Comparison of ENCODE assay signal across 19 mouse cellular contexts in genomic region chr10:60200996-60201395, GRCm38 (mm10). TPM values are rescaled to one million over a fixed set of nuclear protein-coding genes. Genes with fewer than 3 reads are reported as not detected.
DNase-seq lines count a peak whose midpoint lies in the region; TF ChIP-seq lines count a peak whose summit lies in the region.
"Had no signal": no experiment of that assay in that cellular context is flagged by ENCODE, and none has a peak within 500 bp of the region (broad histone marks: within the 10 kb centered on the region; RNA-seq: fewer than 3 reads in every experiment).

No protein-coding gene starts in this region.

- TF ChIP-seq POLR2A in heart, adult 2 months (IDR thresholded peaks at IDR 0.05; ENCODE audit: insufficient read depth, low read depth, low read length), result no peak
- TF ChIP-seq POLR2A in cerebellum, adult 2 months (IDR thresholded peaks at IDR 0.05; ENCODE audit: borderline replicate concordance, insufficient read depth, low read length), result no peak

- no peaks in the 10 kb centered on the region for H3K9me3 ChIP-seq in embryonic facial prominence, embryonic 10.5 days
- H3K9me3 ChIP-seq: forebrain, embryonic 15.5 days; kidney, embryonic 15.5 days; limb, embryonic 10.5 days had no signal

- TF ChIP-seq CTCF in heart, adult 2 months (IDR thresholded peaks at IDR 0.05), result no peak
- no peak for TF ChIP-seq CTCF in cerebellum, adult 2 months (IDR thresholded peaks at IDR 0.05; ENCODE audit: borderline replicate concordance, insufficient read depth, low read depth, low read length)

- no peak overlapping the region for H3K9ac ChIP-seq in heart, adult 2 months (ENCODE audit: low read depth, low read length)
- H3K9ac ChIP-seq: forebrain, embryonic 15.5 days; kidney, embryonic 15.5 days had no signal

- H3K79me2 ChIP-seq in heart, adult 2 months (replicated peaks; ENCODE audit: control insufficient read depth, insufficient read depth, low read length), result no peaks in the 10 kb centered on the region

- DNase-seq in adrenal gland, adult (ENCODE audit: inconsistent age in 2 of 2, low spot score in 1 of 2), result peak; percentile 80 to 86
- no peak for DNase-seq in adrenal gland, postnatal 4 days (ENCODE audit: low spot score in 2 of 2)
- DNase-seq in heart, adult 2 months, result no peak
- no peak for DNase-seq in heart, adult 9 months (ENCODE audit: low spot score in 2 of 2)
- DNase-seq in Muller cell, postnatal 12 days (ENCODE audit: inconsistent ontology term), result peak; percentile 67
- peak; percentile 31 for DNase-seq in fibroblast of lung, adult 2 months (ENCODE audit: low read depth)
- DNase-seq in embryonic facial prominence, embryonic 10.5 days (ENCODE audit: low spot score), result no peak
- no peak for DNase-seq in cerebellum, adult 2 months
- DNase-seq: cerebellum, adult 18-20 months; cerebellum, postnatal 36 days; heart, postnatal 36 days; layer of hippocampus, adult 9-11 months; spleen, adult 18-20 months; thymus, postnatal 25 days had no signal

- H3K27ac ChIP-seq in heart, adult 2 months, result 0 out of 2 replicates have a peak overlapping the region, but pooled peaks have one; percentile 36
- no peak overlapping the region for H3K27ac ChIP-seq in embryonic facial prominence, embryonic 10.5 days (replicated peaks)
- no peak overlapping the region for H3K27ac ChIP-seq in cerebellum, adult 2 months (ENCODE audit: insufficient read depth, low read length)
- H3K27ac ChIP-seq: forebrain, embryonic 15.5 days; hindbrain, postnatal 0 days; kidney, embryonic 15.5 days; limb, embryonic 10.5 days had no signal

- H3K4me3 ChIP-seq in heart, adult 2 months, result no peak overlapping the region
- no peak overlapping the region for H3K4me3 ChIP-seq in embryonic facial prominence, embryonic 10.5 days
- no peak overlapping the region for H3K4me3 ChIP-seq in cerebellum, adult 2 months (replicated peaks; ENCODE audit: insufficient read depth, low read depth, low read length)
- H3K4me3 ChIP-seq: forebrain, embryonic 15.5 days; kidney, embryonic 15.5 days; limb, embryonic 10.5 days had no signal

- H3K4me1 ChIP-seq in heart, adult 2 months (ENCODE audit: control insufficient read depth, insufficient read depth, low read length), result peaks cover 7% of the 10 kb centered on the region
- peaks cover 15% of the 10 kb centered on the region for H3K4me1 ChIP-seq in embryonic facial prominence, embryonic 10.5 days
- H3K4me1 ChIP-seq in cerebellum, adult 2 months (ENCODE audit: control insufficient read depth, insufficient read depth, low read length), result peaks cover 10% of the 10 kb centered on the region

- WGBS in heart, adult 2 months, result 52% methylated on average over 6 of the region's 6 CpGs
- WGBS in embryonic facial prominence, embryonic 10.5 days, result 69% methylated on average over 6 of the region's 6 CpGs
- WGBS in cerebellum, adult 2 months, result 62% methylated on average over 6 of the region's 6 CpGs

- no peaks in the 10 kb centered on the region for H3K36me3 ChIP-seq in heart, adult 2 months (ENCODE audit: control insufficient read depth, insufficient read depth, low read length)
- H3K36me3 ChIP-seq in embryonic facial prominence, embryonic 10.5 days (replicated peaks), result no peaks in the 10 kb centered on the region
- H3K36me3 ChIP-seq: forebrain, embryonic 15.5 days; kidney, embryonic 15.5 days; limb, embryonic 10.5 days had no signal

- intact Hi-C loops in heart, adult 2 months (cut with DNase I), result no loop called here

- TF ChIP-seq EP300 in heart, adult 2 months (IDR thresholded peaks at IDR 0.05; ENCODE audit: insufficient read depth, low read depth, low read length), result no peak

- no peaks in the 10 kb centered on the region for H3K27me3 ChIP-seq in heart, adult 2 months (ENCODE audit: control insufficient read depth, insufficient read depth, low read length)
- no peaks in the 10 kb centered on the region for H3K27me3 ChIP-seq in embryonic facial prominence, embryonic 10.5 days (replicated peaks; ENCODE audit: low read depth, poor library complexity, severe bottlenecking)
- no peaks in the 10 kb centered on the region for H3K27me3 ChIP-seq in cerebellum, adult 2 months (ENCODE audit: control insufficient read depth, insufficient read depth, low read length)
- H3K27me3 ChIP-seq: forebrain, embryonic 15.5 days; kidney, embryonic 15.5 days had no signal

RNA-seq across cellular contexts. Expression of gene Chst3, which starts 18.1 kb away (rescaled TPM):
- 1 to 10 TPM; 3.2 to 3.4 TPM for total RNA-seq in adrenal gland, postnatal 4 days (2021)
- total RNA-seq in heart, adult 2 months (2021), result under 1 TPM; 0.80 to 0.91 TPM
- 1.3 and 1.5 TPM in 2 replicates for polyA plus RNA-seq in heart, adult 2 months (2012; rRNA removed)
- polyA plus RNA-seq in embryonic facial prominence, embryonic 10.5 days (2016; fragmentation: Nextera tagmentation; extraction: Ambion mirVana), result 1.8 and 1.9 TPM in 2 replicates
- polyA plus RNA-seq in cerebellum, adult 2 months (2012; rRNA removed), result 2.2 TPM in 2 replicates
- total RNA-seq: granulocyte monocyte progenitor cell, adult 5-6 weeks had no signal

Comparison
In these comparisons a context has a peak if more than half of its experiments do, and no peak if none do; other contexts are left out.
1. DNase-seq: peak in adrenal gland, adult (2 of 2), Muller cell, postnatal 12 days (single experiment) and fibroblast of lung, adult 2 months (single experiment); none in adrenal gland, postnatal 4 days (0 of 2), heart, adult 2 months (0 of 2), heart, adult 9 months (0 of 2), embryonic facial prominence, embryonic 10.5 days (single experiment) and cerebellum, adult 2 months (0 of 2).